Mouse (Mus musculus): Measurements from ENCODE around the gene Fbxl15.

Fbxl15 gene

DNA sequence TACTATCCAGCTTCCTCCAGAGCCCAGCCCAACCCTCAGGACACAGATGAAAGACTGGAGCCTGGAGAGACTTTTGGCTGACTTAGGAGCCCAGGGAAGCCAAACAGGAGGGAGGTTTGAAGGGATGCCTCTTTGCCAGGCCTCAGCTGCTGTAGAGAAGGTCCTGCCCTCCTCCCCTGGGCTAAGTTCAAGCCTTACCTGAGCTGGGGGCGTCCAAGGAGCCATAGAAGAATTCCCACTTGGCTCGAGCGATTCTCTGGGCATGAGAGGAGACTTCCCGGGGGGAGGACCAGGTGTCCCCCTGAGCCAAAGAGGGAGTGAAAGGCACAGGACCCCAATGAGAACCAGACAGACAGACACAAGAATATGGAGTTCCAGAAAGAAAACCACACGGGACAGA is 4.3 kb upstream of the Fbxl15 start:
- no peak for DNase-seq

DNA sequence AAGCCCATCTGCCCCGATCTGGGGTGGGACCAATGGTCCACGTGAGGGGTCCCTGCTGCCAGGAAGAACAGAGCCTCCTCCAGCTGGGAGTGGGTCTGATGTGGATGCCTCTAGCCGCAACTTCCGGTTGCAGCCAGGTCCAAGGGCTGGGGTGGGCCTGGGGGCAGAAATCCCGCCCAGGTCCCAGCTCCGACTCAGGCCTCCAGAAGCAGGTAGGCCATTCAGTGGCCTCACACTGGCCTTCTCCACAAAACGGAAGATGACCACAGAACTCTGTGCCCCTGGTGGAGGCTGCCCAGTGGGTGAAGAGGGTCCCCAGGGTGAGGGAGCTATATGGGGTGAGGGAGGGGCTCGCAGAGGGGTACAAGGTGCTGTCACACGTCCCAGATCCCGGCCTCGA is 3.6 kb upstream of the Fbxl15 start:
- DNase-seq, result no peak

DNA sequence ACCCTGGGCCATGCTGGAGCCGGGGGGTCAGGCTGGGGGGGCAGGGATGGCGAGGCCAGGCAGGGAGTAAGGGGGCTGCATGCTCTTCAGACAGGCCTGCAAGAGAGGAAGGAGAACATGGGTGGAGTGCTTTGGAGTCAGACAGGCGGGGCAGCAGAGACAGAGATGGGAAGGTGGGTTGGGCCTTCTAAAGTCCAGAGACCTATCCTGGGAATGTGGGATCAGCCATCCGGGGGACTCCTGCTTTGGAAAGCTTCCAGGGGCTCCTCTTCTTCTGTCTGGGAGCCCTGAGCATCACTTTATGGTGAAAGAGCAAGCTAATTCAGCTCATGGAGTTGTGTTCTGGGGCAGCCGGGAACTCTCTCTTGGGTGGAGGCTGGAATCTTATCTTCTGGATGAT is 3.1 kb upstream of the Fbxl15 start:
- no peak for DNase-seq

DNA sequence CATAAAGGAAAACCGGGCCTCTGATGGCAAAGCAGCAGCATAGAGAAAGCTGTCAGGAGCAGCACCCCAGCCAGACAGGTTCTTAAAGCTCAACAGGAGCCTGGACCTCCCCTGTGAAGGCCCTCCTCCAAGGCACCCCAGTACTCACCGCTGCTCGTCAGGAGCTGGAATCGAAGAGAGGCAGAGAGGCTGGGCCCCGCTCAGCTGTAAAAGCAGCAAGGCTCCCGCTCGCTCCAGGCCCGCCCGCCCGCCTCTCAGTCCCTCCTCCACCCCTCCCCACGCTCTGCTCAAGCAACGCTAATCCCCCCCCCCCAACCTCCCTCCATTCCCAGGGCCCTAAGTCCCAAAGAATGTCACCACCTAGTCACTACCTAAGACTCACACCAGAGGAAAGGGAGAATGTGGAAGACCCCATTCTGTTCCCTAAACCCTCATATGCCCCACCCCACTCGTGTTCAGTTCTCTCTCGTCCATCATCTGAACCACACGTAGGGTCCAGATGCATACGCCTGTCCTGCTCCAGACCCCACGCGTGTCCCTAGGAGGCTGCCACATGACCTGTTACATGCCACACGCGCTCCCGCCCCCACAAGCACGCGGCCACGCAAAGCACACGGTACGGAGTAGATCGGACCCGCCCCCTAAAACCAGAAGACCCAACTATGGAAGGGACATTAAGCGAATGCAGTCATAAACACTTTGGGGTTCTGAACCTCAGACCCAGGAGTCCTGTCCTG is 1.8 kb upstream of the Fbxl15 start:
- no peak for DNase-seq

DNA sequence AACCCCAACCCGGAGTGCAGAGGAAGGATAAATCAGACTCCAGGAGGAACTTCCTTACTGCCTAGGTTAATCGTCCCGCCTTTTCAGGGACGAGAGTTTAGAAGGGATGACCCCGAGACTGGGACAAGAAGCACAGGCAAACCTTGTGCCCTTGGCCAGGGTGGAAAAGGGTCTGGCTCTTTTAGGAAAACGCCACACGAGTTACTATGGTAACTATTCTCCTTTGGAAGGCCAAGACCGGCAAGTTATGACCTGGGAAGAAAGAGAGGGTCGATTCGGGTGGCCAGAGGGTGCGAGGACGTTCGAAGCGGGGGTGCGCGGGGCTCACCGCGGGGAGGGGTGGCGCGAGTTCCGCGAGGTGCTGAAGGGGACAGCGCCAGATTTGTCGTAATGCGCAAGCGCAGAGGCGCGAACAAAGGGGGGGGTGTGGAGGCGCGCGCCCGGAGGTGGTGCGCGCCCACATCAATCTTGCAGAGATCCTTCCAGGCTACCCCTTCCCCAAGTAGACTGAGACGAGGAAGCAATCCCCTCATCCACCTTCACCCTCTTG is 1.2 kb upstream of the Fbxl15 start, which contains the start of gene Psd:
Psd (minus strand) TSS at position 401 of the 550 bp plus-strand sequence.
- DNase-seq, result peak; percentile 56 to 70

DNA sequence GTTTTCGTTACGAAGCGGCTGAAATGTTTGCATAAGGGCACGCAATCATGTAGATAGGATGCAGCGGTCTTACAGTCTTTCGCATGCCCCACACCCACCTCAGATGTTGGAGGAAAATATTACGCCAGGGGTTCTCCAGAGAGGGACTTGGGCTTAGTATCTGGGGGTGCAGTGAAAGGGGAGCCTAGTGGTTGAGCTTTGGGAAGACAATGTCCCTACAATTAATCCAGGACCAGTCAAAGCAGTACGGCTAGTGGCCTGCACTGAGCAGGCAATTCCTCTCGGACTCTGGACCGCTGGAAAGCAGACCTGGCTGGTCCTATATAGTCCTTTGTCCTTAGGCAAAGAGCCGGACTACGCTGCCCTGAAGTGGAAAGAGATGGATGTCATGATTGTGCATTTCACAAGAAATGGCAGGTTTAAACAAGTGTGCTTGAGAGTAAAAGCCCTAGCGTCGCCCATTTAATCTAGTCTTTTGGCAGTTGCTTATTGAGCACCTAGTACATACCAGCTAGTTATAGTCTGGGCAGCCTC is 386 bp upstream of the Fbxl15 start:
- DNase-seq, result peak; percentile 15 to 59

DNA sequence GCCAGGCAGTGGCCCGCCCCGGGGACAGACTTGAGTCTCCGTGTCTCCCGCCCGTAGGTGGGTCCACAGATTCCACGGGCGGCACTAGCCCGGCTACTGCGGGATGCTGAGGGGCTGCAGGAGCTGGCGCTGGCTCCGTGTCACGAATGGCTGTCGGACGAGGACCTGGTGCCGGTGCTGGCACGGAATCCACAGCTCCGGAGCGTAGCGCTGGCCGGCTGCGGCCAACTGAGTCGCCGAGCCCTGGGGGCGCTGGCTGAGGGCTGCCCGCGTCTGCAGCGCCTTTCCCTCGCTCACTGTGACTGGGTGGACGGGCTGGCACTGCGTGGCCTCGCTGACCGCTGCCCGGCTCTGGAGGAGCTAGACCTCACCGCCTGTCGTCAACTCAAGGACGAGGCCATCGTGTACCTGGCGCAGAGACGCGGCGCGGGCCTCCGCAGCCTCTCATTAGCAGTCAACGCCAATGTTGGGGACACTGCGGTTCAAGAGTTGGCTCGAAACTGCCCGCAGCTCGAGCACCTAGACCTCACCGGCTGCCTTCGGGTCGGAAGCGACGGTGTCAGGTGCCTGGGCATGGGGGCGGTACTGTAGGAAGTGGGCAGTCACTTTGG is 1.2 kb downstream of the Fbxl15 start:
- peak; percentile 24 to 70 for DNase-seq

DNA sequence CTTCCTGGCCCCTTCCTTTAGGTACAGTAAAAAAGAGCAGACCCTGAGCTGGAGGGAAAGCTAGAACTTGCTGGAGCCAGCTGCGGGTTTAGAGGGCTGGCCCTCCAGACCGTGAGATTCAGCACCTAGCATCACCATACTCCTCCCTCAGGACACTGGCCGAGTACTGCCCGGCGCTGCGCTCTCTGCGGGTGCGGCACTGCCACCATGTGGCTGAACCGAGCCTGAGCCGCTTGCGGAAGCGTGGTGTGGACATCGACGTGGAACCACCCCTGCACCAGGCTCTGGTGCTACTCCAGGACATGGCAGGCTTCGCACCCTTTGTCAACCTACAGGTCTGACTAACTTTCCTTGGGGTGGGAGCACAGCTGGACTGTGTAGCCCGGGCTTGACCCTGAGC is 2.0 kb downstream of the Fbxl15 start:
- peak; percentile 87 to 91 for DNase-seq

DNA sequence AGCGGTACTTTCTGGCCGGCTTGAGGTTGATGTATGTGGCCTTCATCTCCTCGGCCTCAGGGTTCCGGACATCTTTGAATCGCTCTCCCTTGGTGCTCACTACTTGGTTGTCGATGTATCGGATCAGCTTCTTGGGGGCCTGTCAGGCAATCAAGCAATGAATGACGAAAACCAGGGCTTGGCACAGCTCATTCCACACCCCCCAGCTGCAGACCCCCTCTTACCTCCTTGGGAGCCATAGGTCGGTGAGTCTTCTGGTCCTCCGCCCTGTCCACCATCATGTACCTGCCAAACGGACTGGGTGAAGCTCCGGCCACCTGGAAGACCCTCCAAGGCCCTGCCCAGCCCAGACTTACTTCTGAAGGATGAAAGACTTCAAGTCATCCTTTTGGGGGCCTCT is 2.7 kb downstream of the Fbxl15 start:
- DNase-seq, result no peak

DNA sequence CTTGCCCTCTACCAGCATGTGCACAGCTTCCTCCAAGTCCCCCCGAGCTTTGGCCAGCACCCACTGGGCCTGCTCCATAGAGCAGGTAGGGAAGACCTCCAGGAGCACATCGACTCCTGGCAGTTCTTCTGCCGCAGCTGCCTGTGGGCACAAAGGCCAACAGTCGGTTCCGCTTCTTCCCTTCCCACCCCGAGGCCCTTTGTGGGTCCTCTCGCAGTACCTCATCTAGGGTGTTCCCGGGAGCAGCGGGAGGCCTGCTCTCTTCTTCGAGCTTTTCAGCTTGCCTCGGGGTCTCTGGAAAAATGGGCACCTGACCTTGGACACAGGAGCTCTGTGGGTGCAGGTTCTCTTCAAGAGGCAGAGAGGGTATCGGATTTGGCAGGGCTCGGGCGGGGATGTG is 3.3 kb downstream of the Fbxl15 start:
- DNase-seq, result no peak

DNA sequence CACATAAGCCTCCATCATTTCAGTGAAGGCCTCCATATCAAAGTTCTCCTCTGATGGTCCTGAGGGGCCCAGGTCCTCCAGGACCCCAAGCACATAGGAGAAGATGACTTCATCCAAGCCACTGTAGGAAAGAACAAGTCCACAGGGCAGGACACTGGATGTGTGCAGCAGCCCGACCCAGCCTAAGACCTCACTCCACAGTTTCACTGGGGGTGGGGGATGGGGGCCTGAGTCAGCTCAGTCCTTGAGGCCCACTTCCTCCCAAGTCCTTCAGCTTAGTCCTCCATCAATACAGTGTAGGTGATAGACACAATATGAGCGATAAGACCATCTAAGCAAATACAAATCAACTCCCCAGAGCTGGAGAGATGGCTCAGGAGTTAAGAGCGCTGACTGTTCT is 4.0 kb downstream of the Fbxl15 start:
- no peak for DNase-seq

DNA sequence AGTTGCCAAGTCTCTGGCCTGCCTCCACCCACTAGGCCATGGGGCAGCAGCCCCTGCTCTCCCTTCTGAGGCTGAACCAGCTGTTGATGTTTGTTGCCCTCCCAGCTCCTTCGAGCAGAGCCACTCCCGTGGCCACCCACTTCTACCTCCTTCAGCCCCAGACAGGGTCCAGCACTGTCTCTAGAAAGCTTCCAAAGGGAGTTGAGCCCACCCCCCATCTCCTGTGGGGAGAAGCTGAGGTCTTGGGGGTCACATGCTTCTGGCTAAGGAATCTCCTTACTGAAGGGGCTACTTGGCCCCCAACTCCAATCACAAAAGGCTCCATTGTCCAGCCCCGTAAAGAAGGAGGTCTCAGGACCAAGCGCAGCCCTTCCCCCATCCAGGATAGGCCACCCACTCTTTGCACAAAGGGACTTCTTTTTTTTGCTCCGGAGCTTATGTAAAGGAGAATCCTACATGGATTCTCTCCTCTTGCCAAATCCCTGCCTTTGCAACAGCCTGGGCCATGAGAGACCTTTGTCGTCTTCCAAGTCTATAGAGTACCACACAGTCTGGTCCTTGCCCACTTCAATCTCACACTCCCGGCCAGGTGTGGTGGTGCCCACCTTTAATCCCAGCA is 4.8 kb downstream of the Fbxl15 start:
- DNase-seq, result no peak

DNA sequence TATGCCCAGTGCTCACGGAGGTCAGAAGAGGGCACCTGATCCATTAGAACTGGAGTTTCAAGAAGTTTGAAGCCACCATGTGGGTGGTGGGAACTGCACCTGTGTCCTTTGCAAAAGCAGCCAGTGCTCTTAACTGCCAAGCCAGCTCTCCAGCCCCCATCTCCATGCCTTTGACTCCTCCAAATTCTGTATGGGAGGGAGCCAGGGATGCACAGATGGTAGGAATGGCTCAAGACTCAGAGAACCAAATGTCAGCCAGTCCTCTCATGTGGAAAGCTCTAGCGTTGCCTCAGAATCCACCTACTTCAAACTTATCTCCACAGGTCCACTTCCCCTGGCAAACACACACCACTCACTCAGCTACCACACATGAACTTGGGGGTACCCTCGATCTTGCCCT is 5.9 kb downstream of the Fbxl15 start:
- DNase-seq, result no peak

DNA sequence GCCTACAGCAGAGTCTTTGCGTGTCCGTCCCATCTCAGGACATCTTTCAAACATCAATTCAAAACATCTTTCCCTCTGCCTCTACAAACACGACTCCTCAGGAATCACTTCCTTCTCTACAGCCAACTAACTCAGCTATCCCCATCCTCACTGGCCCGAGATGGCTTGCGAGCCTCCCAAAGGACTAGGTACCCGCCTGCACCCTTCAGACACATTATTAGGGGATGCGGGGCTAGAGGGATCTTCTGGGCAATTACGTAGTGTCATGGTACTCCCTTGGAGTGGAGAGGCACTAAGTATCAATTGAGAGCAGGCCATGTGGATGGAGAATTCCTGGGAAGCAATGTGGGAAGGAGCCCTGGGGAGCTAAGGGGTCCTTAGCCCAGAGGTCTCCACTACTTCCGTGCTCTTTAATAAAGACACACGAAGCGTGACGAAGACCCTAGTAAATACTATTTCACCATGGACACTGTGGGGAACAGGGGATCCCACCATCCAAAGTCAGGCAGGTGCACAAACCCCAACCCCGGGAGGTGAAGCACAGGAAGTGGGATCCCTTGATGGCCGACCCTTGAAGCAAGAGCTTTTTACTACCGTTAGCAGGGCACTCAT is 9.8 kb downstream of the Fbxl15 start:
- DNase-seq, result no peak

DNA sequence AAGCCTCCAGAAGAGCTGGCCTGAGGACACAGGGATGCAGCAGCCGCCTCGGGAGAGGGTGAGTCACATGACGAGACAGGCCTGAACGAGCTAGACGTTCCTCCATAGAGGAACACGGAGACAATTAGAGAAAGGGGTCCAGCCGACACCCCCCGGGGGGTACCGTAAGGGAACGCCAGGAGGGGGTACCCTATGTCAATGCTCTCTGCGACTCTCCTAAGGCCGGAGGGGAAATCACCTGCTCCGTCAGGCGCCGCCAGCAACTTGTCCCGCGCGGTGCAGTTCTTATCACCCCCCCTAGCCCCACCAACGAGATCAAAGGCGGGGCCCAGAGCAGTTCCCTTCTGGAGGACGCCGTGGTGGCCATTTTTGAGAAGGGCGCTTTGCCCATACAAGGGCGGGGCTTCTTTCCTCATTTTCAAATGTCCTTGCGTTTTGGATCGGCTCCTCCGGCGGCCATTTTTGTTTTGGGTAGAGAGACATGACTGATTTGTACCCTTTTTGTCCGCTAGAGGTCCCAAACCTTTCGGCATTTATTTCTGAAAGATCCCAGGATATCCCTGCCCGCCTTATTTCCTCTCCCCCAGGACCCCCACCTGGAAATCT is 10.4 kb downstream of the Fbxl15 start, which contains the start of gene Cuedc2:
Cuedc2 (minus strand) TSS at position 372 of the 606 bp plus-strand sequence.
- DNase-seq, result peak; percentile 96 to 98

DNA sequence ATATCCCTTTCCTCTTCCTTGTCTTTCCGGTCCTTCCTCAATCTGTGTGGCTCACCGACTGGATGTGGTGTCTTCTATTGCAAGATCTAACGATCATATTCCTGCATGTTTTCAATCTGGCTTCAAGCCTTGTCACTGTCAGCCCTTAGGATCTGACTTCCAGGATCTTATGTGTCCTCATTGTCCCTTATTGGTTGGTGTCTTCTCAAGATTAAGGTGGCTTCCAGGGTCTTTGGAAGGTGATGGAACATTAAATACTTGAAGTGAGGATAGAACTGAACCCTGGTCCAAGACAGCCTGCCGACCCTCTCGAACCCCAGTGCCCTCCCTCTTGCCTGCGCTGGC is 10.9 kb downstream of the Fbxl15 start:
- no peak for DNase-seq

DNA sequence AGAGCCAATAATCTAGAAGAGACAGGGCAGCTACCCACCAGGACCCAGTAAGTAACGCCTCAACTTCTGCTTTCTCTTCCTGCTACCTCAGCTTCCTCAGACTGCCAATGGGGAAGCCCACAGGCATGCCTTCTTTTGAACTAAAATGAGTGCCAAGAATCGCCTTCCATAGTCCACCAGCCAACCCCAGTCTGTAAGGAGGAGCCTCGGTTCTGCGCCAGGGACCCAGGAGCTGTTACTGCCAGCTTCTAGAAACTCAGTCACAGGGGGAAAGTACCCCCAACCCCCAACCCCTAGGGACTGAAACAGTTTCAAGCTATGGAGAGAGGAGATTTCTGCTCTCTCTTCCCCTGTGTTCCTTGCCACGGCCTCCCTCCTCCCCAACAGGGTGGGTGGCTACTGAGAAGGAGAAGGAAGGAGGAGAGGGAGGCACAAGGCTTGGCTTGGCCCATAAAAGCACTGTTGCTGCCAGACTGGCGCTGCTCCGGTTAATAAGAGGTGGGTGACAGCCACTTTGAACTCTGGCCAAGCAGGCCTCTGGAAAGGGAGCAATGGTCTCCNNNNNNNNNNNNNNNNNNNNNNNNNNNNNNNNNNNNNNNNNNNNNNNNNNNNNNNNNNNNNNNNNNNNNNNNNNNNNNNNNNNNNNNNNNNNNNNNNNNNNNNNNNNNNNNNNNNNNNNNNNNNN is 11.4 kb downstream of the Fbxl15 start:
- DNase-seq, result no peak

DNA sequence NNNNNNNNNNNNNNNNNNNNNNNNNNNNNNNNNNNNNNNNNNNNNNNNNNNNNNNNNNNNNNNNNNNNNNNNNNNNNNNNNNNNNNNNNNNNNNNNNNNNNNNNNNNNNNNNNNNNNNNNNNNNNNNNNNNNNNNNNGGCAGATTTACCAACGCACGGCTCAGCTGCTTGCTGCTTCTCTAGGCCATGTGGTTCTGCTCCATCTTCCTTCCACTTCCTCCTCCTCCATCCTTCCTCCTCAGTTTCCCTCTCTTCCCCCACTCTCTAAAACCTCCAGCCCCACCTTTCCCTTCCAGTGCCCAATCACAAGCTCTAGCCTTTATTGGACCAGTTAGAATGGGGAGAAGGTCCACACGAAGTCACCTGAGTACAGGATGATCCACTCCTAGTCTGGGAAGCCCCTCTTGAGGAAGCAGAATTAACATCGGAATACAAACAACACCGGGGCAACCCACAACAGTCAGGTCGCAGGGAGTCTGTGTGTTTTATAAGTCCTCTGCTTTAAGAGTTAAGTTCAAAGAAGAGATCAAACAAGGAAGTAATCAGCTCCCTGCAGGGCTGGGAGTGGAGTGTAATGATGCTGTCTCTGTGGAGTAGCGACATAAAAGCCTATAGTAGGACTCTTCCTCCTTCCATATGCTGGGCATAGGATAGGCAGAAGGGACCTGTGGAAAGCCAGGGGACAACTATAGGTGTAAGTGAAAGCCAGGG is 16.9 kb downstream of the Fbxl15 start:
- DNase-seq, result no peak

DNA sequence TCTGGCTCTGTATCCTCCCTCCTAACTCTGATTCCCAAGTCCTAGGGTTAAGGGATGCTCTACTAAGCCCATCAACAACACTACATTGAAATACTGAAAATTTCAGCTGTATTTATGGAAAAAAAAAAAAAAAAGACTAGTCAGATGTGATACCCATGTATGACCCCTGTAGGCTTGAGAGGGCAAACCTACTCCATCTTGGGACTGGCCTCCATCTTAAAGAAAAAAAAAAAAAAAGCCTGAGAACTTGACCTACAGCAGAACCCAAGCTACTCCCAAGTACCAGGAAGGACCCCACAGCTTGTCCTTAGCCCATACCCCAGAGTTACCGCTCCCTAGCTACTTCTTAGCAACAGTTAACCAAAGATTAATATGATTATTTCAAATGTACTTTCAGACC is 19.2 kb downstream of the Fbxl15 start:
- DNase-seq, result no peak

DNA sequence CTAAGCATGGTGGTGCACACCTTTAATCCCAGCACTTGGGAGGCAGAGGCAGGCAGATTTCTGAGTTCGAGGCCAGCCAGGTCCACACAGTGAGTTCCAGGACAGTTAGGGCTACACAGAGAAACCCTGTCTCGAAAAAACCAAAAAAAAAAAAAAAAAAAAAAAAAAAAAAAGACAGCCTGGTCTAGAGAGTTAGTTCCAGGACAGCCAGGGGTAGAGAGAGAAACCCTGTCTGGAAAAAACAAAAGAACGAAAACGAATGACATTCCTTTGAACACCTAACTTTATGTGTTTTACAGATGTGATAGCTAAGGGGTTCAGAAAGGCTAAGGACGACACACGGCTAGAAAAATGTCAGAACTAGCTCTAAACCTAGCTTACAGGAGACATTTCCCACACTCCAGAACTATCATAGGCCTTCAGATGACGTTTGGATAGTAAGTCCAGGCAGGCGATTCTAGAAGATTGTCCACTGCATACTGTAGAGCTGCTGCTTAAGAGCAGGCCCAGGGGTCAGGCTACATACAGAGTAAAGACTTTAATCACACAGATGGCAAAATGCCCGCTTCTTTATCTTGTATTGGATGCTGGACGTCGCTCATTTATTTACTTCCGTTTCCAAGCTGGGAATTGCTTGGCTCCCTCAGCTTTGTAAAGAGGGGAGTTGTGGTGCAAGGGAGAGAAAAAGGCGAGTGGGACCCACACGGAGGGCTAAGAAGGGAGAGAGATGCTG is 20.1 kb downstream of the Fbxl15 start:
- DNase-seq, result no peak
